Mouse (Mus musculus) limb, embryonic 10.5 days (tissue): ENCODE data around the gene Gm21969. TPM values are rescaled to one million over a fixed set of nuclear protein-coding genes. Genes with fewer than 3 reads are reported as not detected.

Experiments
- DNase-seq: peaks from one replicate; pipeline ENCODE4 v3.0.0-alpha.2; 2017; ENCODE audit warnings: low spot score
- H3K27ac ChIP-seq: fragments of 300-500 bp; sonication (generic); 2 replicates; pipeline ENCODE4 v1.5.1; 2016; ENCODE audit warnings: mild to moderate bottlenecking
- H3K27me3 ChIP-seq: fragments of 300-500 bp; sonication (generic); 2 replicates; pipeline ENCODE4 v1.6.1; 2016; ENCODE audit warnings: low read depth, mild to moderate bottlenecking; ENCODE audit not compliant: poor library complexity, severe bottlenecking
- H3K36me3 ChIP-seq: fragments of 300-500 bp; sonication (generic); 2 replicates; pipeline ENCODE4 v1.6.1; 2016; ENCODE audit warnings: mild to moderate bottlenecking, moderate library complexity
- H3K4me1 ChIP-seq: fragments of 300-500 bp; sonication (generic); 2 replicates; pipeline ENCODE4 v1.6.1; 2016
- H3K4me3 ChIP-seq: fragments of 300-500 bp; sonication (generic); 2 replicates; pipeline ENCODE4 v1.5.1; 2016; ENCODE audit warnings: mild to moderate bottlenecking, moderate library complexity
- H3K9me3 ChIP-seq: fragments of 300-500 bp; sonication (generic); replicated peaks from 2 replicates; pipeline ENCODE4 v1.6.1; 2016; ENCODE audit warnings: mild to moderate bottlenecking
- WGBS: fragments of 180-500 bp; shearing (Covaris S2); methylation state at CpG from one replicate; pipeline ENCODE4 v1.1.7; 2016; 5-methylcytosine and 5-hydroxymethylcytosine counted together
- polyA plus RNA-seq: library from polyadenylated mRNA; unstranded; fragments of >200 nt; fragmentation: Nextera tagmentation; extraction: Ambion mirVana; gene quantifications from 2 replicates; pipeline ENCODE4 v1.2.1, GENCODE M21; 2016

Gene Gm21969
- polyA plus RNA-seq, 1 experiment from 2014 or later: not detected

DNA sequence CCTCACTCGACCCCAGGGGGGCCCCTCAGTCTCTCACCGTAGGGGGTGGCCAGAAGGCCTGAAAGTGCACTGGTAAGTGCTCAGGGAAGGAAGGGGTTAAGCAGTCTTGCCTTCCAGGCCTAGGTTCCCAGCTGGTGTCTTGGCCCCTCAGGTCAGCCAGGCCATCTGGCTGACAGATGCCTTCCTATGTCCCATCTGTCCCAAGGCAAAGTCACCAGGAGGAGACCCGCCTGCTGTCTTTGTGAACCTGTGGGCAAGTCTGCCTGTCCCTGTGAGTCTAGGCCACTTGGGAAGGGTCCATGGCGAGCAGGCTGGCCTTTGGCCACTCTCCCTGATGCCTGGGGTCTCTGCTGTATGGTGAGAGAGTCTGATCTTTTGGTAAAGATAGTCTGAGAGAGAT lies 12.5 kb upstream of the Gm21969 start:
- Histone ChIP-seq H3K4me3 (no peak overlapping the region), H3K36me3 (no peaks in the 10 kb centered on the region), H3K9me3 (no peaks in the 10 kb centered on the region), H3K27ac (peak overlapping the region; percentile 78), H3K27me3 (no peaks in the 10 kb centered on the region), H3K4me1 (peaks cover 84% of the 10 kb centered on the region)
- WGBS: 16% methylated on average over 4 of the region's 4 CpGs
- peak; percentile 63 for DNase-seq

GRCm38 (mm10) chr4:139592895-139593294 lies 10.1 kb upstream of the Gm21969 start:
- WGBS: 76% methylated on average over 7 of the region's 7 CpGs
- Histone ChIP-seq H3K27me3 (no peaks in the 10 kb centered on the region), H3K27ac (peak overlapping the region; percentile 91), H3K4me3 (no peak overlapping the region), H3K9me3 (no peaks in the 10 kb centered on the region), H3K36me3 (no peaks in the 10 kb centered on the region), H3K4me1 (peaks cover 92% of the 10 kb centered on the region)
- DNase-seq: no peak

- H3K4me3 ChIP-seq: no peak overlapping the region
- H3K27ac ChIP-seq: peak overlapping the region; percentile 91
- WGBS: 68% methylated on average over 6 of the region's 6 CpGs
- no peak for DNase-seq
- no peaks in the 10 kb centered on the region for H3K36me3 ChIP-seq
- peaks cover 93% of the 10 kb centered on the region for H3K4me1 ChIP-seq
- H3K27me3 ChIP-seq: no peaks in the 10 kb centered on the region
- no peaks in the 10 kb centered on the region for H3K9me3 ChIP-seq
Observed at GRCm38 (mm10) chr4:139593383-139593782, 9.6 kb upstream of the Gm21969 start.

DNA sequence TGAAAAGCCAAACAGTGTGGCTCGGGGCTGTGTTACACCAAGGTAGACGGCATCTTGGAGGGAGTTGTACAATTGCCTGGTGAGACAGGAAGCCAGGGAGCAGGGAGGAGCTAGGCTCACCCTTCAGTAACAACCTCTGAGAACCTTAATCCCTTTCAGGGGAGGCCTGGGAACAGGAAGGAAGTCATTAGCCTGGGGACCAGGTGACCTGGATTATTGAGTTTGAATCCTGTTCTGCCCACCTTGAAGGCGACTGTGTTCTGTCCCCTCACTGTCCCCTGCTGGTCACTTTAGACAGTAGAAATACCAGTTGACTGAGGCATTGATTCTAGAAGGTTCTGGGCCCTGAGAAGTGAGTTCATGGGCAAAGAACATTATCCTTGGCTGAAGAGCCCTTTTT lies 8.9 kb upstream of the Gm21969 start:
- H3K9me3 ChIP-seq: no peaks in the 10 kb centered on the region
- no peak overlapping the region for H3K4me3 ChIP-seq
- no peaks in the 10 kb centered on the region for H3K36me3 ChIP-seq
- no peak for DNase-seq
- WGBS: 22% methylated on average over 3 of the region's 3 CpGs
- H3K27ac ChIP-seq: peak overlapping the region; percentile 91
- peaks cover 99% of the 10 kb centered on the region for H3K4me1 ChIP-seq
- no peaks in the 10 kb centered on the region for H3K27me3 ChIP-seq

DNA sequence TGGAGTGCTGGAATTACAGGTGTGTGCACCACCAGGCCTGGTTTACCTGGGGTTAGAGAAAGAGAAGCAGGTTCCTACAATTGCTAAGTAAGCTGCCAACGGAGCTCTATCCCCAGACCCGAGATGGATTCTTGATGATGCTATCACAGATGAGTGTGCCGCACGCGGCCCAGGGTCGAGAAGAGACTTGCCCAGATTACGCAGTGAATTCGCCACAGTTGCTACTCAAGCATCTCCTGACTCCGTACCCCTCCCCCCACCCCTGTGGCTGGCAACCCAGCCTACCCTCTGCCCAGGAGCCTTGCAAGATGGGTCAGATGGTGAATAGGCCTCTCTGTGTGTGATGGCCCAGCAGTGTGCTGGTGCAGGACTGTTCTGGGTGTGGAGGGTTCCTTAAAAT lies 6.3 kb upstream of the Gm21969 start:
- no peaks in the 10 kb centered on the region for H3K36me3 ChIP-seq
- no peaks in the 10 kb centered on the region for H3K9me3 ChIP-seq
- WGBS: 27% methylated on average over 9 of the region's 9 CpGs
- H3K4me3 ChIP-seq: 0 out of 2 replicates have a peak overlapping the region, but pooled peaks have one; percentile 39
- DNase-seq: peak; percentile 59
- peaks cover 100% of the 10 kb centered on the region for H3K4me1 ChIP-seq
- H3K27ac ChIP-seq: peak overlapping the region; percentile 91
- H3K27me3 ChIP-seq: no peaks in the 10 kb centered on the region

DNA sequence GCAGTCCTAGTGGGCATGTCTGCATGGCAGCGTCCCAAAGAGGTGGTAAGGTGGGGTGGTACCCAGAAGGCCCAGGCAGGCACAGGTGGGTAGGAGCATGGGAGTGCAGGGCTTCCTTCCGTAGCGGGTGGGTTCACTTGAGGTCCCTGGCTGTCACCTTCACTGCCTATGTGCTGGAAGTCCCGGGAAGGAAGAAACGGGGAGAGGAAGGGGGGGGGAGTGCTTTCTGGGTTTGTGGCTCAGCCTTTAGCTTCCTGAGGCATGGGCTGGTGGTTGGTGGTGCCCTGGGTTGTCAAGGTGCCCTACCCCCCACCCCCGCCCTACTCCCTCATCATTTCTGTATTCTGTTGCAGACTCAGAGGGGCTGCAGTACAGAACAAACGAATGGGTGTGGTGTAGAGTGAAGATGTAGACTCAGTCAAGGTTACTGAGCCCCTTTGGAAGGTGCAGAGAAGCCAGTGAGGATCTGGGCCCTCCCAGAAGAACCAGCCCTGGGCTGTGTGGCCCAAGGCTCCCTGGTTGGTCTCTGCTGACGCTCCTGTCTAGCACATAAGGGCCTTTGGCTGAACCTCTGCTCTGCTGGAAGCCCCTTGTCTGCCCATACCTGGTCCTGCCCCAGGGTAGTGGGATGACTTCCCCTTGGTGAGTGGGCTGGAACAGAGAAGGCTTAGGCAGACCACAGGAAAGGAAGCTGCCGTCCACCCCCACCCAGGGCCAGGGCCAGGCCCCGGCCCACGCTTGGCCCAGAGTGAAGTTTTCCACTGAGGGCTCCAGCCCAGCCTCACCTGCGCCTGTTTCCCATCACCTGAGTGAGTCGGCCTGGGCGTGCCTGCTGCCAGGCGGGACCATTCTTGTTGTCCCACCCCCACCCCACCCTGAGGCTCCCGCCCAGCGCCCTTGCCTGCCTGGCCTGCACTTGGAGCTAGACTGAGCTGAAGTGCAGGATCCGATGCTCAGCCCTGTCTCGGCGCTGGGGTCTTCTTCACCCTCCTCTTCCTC lies 5.4 kb upstream of the Gm21969 start:
- H3K27me3 ChIP-seq: no peaks in the 10 kb centered on the region
- no peak for DNase-seq
- peak overlapping the region; percentile 91 for H3K27ac ChIP-seq
- no peaks in the 10 kb centered on the region for H3K9me3 ChIP-seq
- H3K36me3 ChIP-seq: no peaks in the 10 kb centered on the region
- H3K4me3 ChIP-seq: peak overlapping the region; percentile 39
- 49% methylated on average over 20 of the region's 20 CpGs for WGBS
- peaks cover 100% of the 10 kb centered on the region for H3K4me1 ChIP-seq

DNA sequence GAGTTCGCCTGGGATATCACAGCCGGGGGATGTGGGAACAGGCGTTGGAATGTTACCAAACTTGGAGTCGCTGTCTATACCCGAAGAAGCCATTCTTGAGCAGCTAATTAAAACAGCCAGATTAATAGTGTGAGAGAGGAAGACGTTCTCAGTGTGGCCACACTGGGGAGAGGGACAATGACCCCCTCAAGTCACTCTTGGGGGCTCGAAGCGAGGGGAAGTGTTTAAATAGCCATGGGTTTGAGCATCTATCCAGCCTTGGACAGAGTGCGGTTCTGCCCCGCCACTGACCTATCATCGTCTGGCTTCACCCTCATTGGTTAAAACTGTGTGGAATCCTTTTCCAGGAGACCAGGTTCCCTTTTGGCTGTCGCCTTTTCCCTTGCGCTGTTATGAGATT lies 4.6 kb upstream of the Gm21969 start:
- Histone ChIP-seq H3K27ac (peak overlapping the region; percentile 91), H3K27me3 (no peaks in the 10 kb centered on the region), H3K9me3 (no peaks in the 10 kb centered on the region), H3K36me3 (no peaks in the 10 kb centered on the region), H3K4me3 (peak overlapping the region; percentile 39), H3K4me1 (peaks cover 99% of the 10 kb centered on the region)
- DNase-seq: no peak
- 25% methylated on average over 13 of the region's 13 CpGs for WGBS

DNA sequence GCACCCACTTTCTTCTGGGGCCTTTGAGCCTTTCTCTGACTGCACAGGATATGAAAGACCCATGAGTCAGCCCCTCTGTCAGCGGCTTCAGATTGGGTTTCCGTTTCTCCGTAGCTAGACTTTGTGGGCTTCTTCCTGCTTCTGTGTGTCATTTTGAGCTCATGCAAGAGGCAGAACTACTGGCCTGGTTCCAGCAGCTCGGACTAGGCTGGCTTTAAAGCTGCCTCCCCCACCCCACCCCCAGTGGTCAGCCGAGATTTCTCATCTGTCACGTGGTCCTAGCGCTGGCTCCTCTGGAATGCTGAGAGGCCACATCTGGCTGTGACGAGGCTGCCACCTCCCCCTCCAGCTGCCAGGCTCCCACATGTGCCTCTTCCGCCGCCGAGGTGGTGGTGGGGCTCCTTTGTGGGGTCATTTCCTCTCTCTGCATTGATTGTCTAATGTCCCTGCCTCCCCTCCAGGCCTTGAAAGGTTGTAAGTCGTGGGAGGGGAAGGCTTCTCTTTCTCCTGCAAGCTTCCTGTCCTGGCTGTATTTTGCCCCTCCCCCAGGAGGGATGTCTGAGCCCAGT lies 4.0 kb upstream of the Gm21969 start:
- Histone ChIP-seq H3K4me3 (peak overlapping the region; percentile 39), H3K36me3 (no peaks in the 10 kb centered on the region), H3K27me3 (no peaks in the 10 kb centered on the region), H3K9me3 (no peaks in the 10 kb centered on the region), H3K4me1 (peaks cover 92% of the 10 kb centered on the region), H3K27ac (peak overlapping the region; percentile 91)
- DNase-seq: peak; percentile 96
- WGBS: 0% methylated on average over 12 of the region's 12 CpGs

- Histone ChIP-seq H3K36me3 (peaks cover 21% of the 10 kb centered on the region), H3K9me3 (no peaks in the 10 kb centered on the region), H3K27me3 (no peaks in the 10 kb centered on the region), H3K27ac (peak overlapping the region; percentile 91), H3K4me1 (peaks cover 68% of the 10 kb centered on the region), H3K4me3 (no peak overlapping the region)
- DNase-seq: no peak
- 76% methylated on average over 7 of the region's 7 CpGs for WGBS
Observed at GRCm38 (mm10) chr4:139601519-139602356, 1.2 kb upstream of the Gm21969 start.

DNA sequence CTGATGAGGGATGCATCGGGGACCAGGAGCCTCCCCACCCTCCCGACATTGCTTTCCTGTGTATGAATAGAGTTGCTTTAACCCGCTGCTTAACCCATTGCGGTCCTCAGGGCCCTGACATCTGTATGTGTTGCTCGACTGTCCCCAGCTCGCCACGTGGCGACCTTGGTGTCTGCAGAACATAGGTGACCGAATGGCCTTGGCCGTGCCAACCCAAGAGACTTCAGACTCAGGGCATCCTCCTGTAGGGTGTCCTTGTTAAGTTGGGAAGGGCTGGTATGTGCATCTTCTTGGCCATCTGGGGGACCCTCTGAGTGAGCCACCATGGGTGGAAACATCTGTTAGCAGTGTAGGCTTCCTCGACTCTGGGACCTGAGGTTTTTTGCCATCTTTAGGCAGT lies 2.2 kb downstream of the Gm21969 start:
- no peaks in the 10 kb centered on the region for H3K9me3 ChIP-seq
- peaks cover 55% of the 10 kb centered on the region for H3K36me3 ChIP-seq
- no peak for DNase-seq
- H3K27ac ChIP-seq: peak overlapping the region; percentile 40; the same call in 1 of the 2 replicates
- H3K27me3 ChIP-seq: no peaks in the 10 kb centered on the region
- peaks cover 33% of the 10 kb centered on the region for H3K4me1 ChIP-seq
- H3K4me3 ChIP-seq: no peak overlapping the region
- WGBS: 91% methylated on average over 11 of the region's 11 CpGs

GRCm38 (mm10) chr4:139606732-139607131 lies 3.7 kb downstream of the Gm21969 start:
- no peak overlapping the region for H3K4me3 ChIP-seq
- no peaks in the 10 kb centered on the region for H3K9me3 ChIP-seq
- no peaks in the 10 kb centered on the region for H3K27me3 ChIP-seq
- H3K36me3 ChIP-seq: peaks cover 56% of the 10 kb centered on the region
- 98% methylated on average over 5 of the region's 5 CpGs for WGBS
- no peak overlapping the region for H3K27ac ChIP-seq
- no peak for DNase-seq
- H3K4me1 ChIP-seq: peaks cover 25% of the 10 kb centered on the region

DNA sequence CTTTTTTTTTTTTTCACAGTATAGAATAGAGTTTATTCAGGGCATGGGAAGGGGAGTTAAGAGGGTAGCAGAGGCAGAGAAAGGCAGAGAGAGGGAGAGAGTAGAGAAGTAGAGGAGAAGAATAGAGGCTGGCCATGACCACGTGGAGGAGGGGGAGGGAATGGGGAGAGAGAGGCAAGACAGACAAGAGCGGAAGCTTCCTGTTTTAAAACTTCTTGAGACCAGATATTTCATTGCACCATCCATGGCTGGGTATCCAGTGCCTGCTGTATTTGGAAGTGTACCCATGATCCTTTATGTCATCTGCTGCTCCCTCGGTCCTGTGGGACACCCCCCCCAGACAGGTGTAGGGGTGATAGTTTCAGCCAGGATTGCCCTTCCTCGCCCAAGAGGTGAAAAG lies 6.0 kb downstream of the Gm21969 start:
- H3K36me3 ChIP-seq: peaks cover 74% of the 10 kb centered on the region
- 77% methylated on average over 4 of the region's 4 CpGs for WGBS
- peaks cover 9% of the 10 kb centered on the region for H3K4me1 ChIP-seq
- DNase-seq: no peak
- no peaks in the 10 kb centered on the region for H3K27me3 ChIP-seq
- H3K4me3 ChIP-seq: no peak overlapping the region
- H3K9me3 ChIP-seq: peaks cover 5% of the 10 kb centered on the region; the same call in 1 of the 2 replicates
- H3K27ac ChIP-seq: no peak overlapping the region
